Mouse (Mus musculus) layer of hippocampus, adult 6 months (tissue): ENCODE data around the gene Actn4. TPM values are rescaled to one million over a fixed set of nuclear protein-coding genes. Genes with fewer than 3 reads are reported as not detected.

Source experiments
- long read RNA-seq, 2 experiments: library from polyadenylated mRNA; unstranded; transcript quantifications; one replicate each; pipeline ENCODE4 v2.0.0; 2019 to 2020
- polyA plus RNA-seq: library from polyadenylated mRNA; unstranded; fragments of <200 nt; fragmentation: Nextera tagmentation; gene quantifications from 2 replicates; pipeline ENCODE4 v1.2.3, GENCODE M21; 2021

Actn4 gene
- 90.7 and 101 TPM in 2 replicates for polyA plus RNA-seq
- long read RNA-seq, experiment 1, transcript Actn4-201 (21 exons, 3,877 nt), result major isoform, 14 of 97 reads
- long read RNA-seq, experiment 1, partial matches to known transcripts, result 17 of 97 reads
- long read RNA-seq, experiment 1, other reads (novel, unspliced or antisense), result 66 of 97 reads
- long read RNA-seq, experiment 2, transcript Actn4-201 (21 exons, 3,877 nt), result major isoform, 151 of 617 reads
- long read RNA-seq, experiment 2, partial matches to known transcripts, result 33 of 617 reads
- long read RNA-seq, experiment 2, other reads (novel, unspliced or antisense), result 429 of 617 reads

GRCm38 (mm10) chr7:28961927-28962670, at the start of gene Actn4:
Gene Actn4, minus strand, starts transcription at chr7:28962340.

GRCm38 (mm10) chr7:28981651-28982273, 19.6 kb upstream of the Actn4 start, which contains the start of the genes Eif3k and Map4k1:
Gene Eif3k, minus strand, starts transcription at chr7:28981864.
Gene Map4k1, plus strand, starts transcription at chr7:28982050.

GRCm38 (mm10) chr7:28881199-28881598, 80.9 kb downstream of the Actn4 start, which contains the start of gene Capn12:
Gene Capn12, plus strand, starts transcription at chr7:28881422.

GRCm38 (mm10) chr7:28863540-28863939, 98.6 kb downstream of the Actn4 start, which contains the start of gene Lgals7:
Gene Lgals7, plus strand, starts transcription at chr7:28863853.

Other genes with a start within 250 kb of the Actn4 start
- gene Fbxo17, start 245.5 kb downstream of the Actn4 start, polyA plus RNA-seq, result 2.4 and 2.6 TPM in 2 replicates
- gene Mrps12, start 220.5 kb downstream of the Actn4 start, polyA plus RNA-seq, result 263 and 268 TPM in 2 replicates
- 11.6 and 13.2 TPM in 2 replicates for gene Sars2, start 220.3 kb downstream of the Actn4 start, polyA plus RNA-seq
- gene Ccer2, start 206.2 kb downstream of the Actn4 start, polyA plus RNA-seq, result 0.69 and 1.0 TPM in 2 replicates
- gene Sirt2, start 195.6 kb downstream of the Actn4 start, polyA plus RNA-seq, result 156 and 178 TPM in 2 replicates
- gene Nfkbib, start 194.8 kb downstream of the Actn4 start, polyA plus RNA-seq, result 53.0 and 54.7 TPM in 2 replicates
- 2.7 and 3.0 TPM in 2 replicates for gene Rinl, start 173.4 kb downstream of the Actn4 start, polyA plus RNA-seq
- gene Hnrnpl, start 153.8 kb downstream of the Actn4 start, polyA plus RNA-seq, result 59.9 and 81.2 TPM in 2 replicates
- gene Ech1, start 137.1 kb downstream of the Actn4 start, polyA plus RNA-seq, result 166 and 175 TPM in 2 replicates
- gene Lgals4, start 128.5 kb downstream of the Actn4 start, polyA plus RNA-seq, result 0.19 and 0.28 TPM in 2 replicates
- 0.39 TPM in 1 of 2 replicates, not detected in the other for gene Lgals7, start 98.5 kb downstream of the Actn4 start, polyA plus RNA-seq
- 0.29 and 0.36 TPM in 2 replicates for gene Capn12, start 80.9 kb downstream of the Actn4 start, polyA plus RNA-seq
- gene Eif3k, start 19.5 kb upstream of the Actn4 start, polyA plus RNA-seq, result 580 and 617 TPM in 2 replicates
- gene Map4k1, start 19.7 kb upstream of the Actn4 start, polyA plus RNA-seq, result 0.26 and 0.45 TPM in 2 replicates
- 2.2 and 2.4 TPM in 2 replicates for gene Ryr1, start 162.8 kb upstream of the Actn4 start, polyA plus RNA-seq
- gene Rasgrp4, start 172.5 kb upstream of the Actn4 start, polyA plus RNA-seq, result 0.08 and 0.52 TPM in 2 replicates
- 60.6 and 63.0 TPM in 2 replicates for gene Fam98c, start 193.9 kb upstream of the Actn4 start, polyA plus RNA-seq
- gene Ggn, start 207.9 kb upstream of the Actn4 start, polyA plus RNA-seq, result 0.11 and 0.20 TPM in 2 replicates
- gene Spred3, start 208.1 kb upstream of the Actn4 start, polyA plus RNA-seq, result 2.1 and 2.8 TPM in 2 replicates
- gene Psmd8, start 218.4 kb upstream of the Actn4 start, polyA plus RNA-seq, result 253 and 274 TPM in 2 replicates